8 mouse cellular contexts compared by ENCODE assay signal in genomic region chr11:116885275-116886151, GRCm38 (mm10). TPM values are rescaled to one million over a fixed set of nuclear protein-coding genes. Genes with fewer than 3 reads are reported as not detected.
A peak's percentile ranks its signal among the peaks of the same experiment; 100 is the strongest.
DNase-seq lines count a peak whose midpoint lies in the region; ATAC-seq and TF ChIP-seq lines count a peak whose summit lies in the region.

No protein-coding gene starts in this region.

- H3K9ac ChIP-seq in lung, embryonic 16.5 days (ENCODE audit: low read length) = peak overlapping the region; percentile 41; the same call in 1 of the 2 replicates

- no peaks in the 10 kb centered on the region for H3K9me3 ChIP-seq in lung, embryonic 16.5 days (ENCODE audit: control insufficient read depth, low read length)

- H3K27ac ChIP-seq in cerebellum, adult 2 months (ENCODE audit: insufficient read depth, low read length) = no peak overlapping the region
- no peak overlapping the region for H3K27ac ChIP-seq in lung, embryonic 16.5 days (ENCODE audit: low read length)

- H3K4me3 ChIP-seq in cerebellum, adult 2 months (replicated peaks; ENCODE audit: insufficient read depth, low read depth, low read length) = peak overlapping the region; percentile 73
- peak overlapping the region; percentile 32 for H3K4me3 ChIP-seq in lung, embryonic 16.5 days (ENCODE audit: low read length)

- WGBS in cerebellum, adult 2 months = 5% methylated on average over 28 of the region's 28 CpGs
- 3% methylated on average over 27 of the region's 28 CpGs for WGBS in lung, embryonic 16.5 days

- H3K27me3 ChIP-seq in cerebellum, adult 2 months (ENCODE audit: control insufficient read depth, insufficient read depth, low read length) = no peaks in the 10 kb centered on the region
- no peaks in the 10 kb centered on the region for H3K27me3 ChIP-seq in lung, embryonic 16.5 days (ENCODE audit: control insufficient read depth, insufficient read depth, low read depth, low read length)

- no peak for TF ChIP-seq POLR2A in cerebellum, adult 2 months (IDR thresholded peaks at IDR 0.05; ENCODE audit: borderline replicate concordance, insufficient read depth, low read length)

- peak overlapping the region; percentile 55 for H3K4me2 ChIP-seq in lung, embryonic 16.5 days (ENCODE audit: low read depth, low read length)

- no peaks in the 10 kb centered on the region for H3K4me1 ChIP-seq in cerebellum, adult 2 months (ENCODE audit: control insufficient read depth, insufficient read depth, low read length)
- no peaks in the 10 kb centered on the region; the same call in 1 of the 2 replicates for H3K4me1 ChIP-seq in lung, embryonic 16.5 days (replicated peaks; ENCODE audit: control insufficient read depth, insufficient read depth, low read length)

- ATAC-seq in hematopoietic stem cell, adult 5-6 weeks (replicated peaks in 1 of 2; ENCODE audit: insufficient read depth in 1 of 2, low FRiP score in 2 of 2, low TSS enrichment in 1 of 2, low read depth in 1 of 2, poor library complexity in 2 of 2, severe bottlenecking in 2 of 2) = peak; percentile 75 to 83
- peak; percentile 60 for ATAC-seq in lung, embryonic 16.5 days (ENCODE audit: low read depth)

- peak; percentile 61 for DNase-seq in MEL-GATA-1-ER (ENCODE audit: extremely low read depth, low read depth)
- peak; percentile 77 to 78 for DNase-seq in cerebellum, adult 2 months
- peak; percentile 88 for DNase-seq in forelimb bud, embryonic 11.5 days (ENCODE audit: low read depth, low spot score)
- peak; percentile 66 to 86 for DNase-seq in layer of hippocampus, adult 8-10 months (ENCODE audit: low spot score in 2 of 2)
- peak; percentile 72 for DNase-seq in ovary, postnatal 14 days (ENCODE audit: low spot score)
- DNase-seq in thymus, postnatal 14 days = peak; percentile 87

- no peaks in the 10 kb centered on the region for H3K36me3 ChIP-seq in lung, embryonic 16.5 days (ENCODE audit: control insufficient read depth, insufficient read depth, low read length)

- peak; percentile 85 for TF ChIP-seq CTCF in cerebellum, adult 2 months (IDR thresholded peaks at IDR 0.05; ENCODE audit: borderline replicate concordance, insufficient read depth, low read depth, low read length)

RNA-seq across cellular contexts. Expression of gene Srsf2, which starts 32.6 kb away (rescaled TPM):
- 361 and 389 TPM in 2 replicates for polyA plus RNA-seq in cerebellum, adult 2 months (2012; rRNA removed)
- 370 and 573 TPM in 2 replicates for total RNA-seq in hematopoietic stem cell, adult 5-6 weeks (2017)
- total RNA-seq in layer of hippocampus, adult 8-10 months (2022) = 100 to 1,000 TPM; 177 to 189 (median 181) TPM
- 661 and 761 TPM in 2 replicates for polyA plus RNA-seq in lung, embryonic 16.5 days (2015; fragmentation: Nextera tagmentation; extraction: Ambion mirVana)

RNA-seq across cellular contexts. Expression of gene Mgat5b, which starts 33.1 kb away (rescaled TPM):
- 25.6 and 26.9 TPM in 2 replicates for polyA plus RNA-seq in cerebellum, adult 2 months (2012; rRNA removed)
- not detected in 2 replicates for total RNA-seq in hematopoietic stem cell, adult 5-6 weeks (2017)
- total RNA-seq in layer of hippocampus, adult 8-10 months (2022) = 10 to 100 TPM; 37.8 to 47.5 (median 42.6) TPM
- polyA plus RNA-seq in lung, embryonic 16.5 days (2015; fragmentation: Nextera tagmentation; extraction: Ambion mirVana) = 0.18 and 0.19 TPM in 2 replicates

RNA-seq across cellular contexts. Expression of gene Mfsd11, which starts 33.3 kb away (rescaled TPM):
- 33.0 and 34.2 TPM in 2 replicates for polyA plus RNA-seq in cerebellum, adult 2 months (2012; rRNA removed)
- 9.7 and 22.0 TPM in 2 replicates for total RNA-seq in hematopoietic stem cell, adult 5-6 weeks (2017)
- total RNA-seq in layer of hippocampus, adult 8-10 months (2022) = 10 to 100 TPM; 47.2 to 58.6 (median 51.2) TPM
- polyA plus RNA-seq in lung, embryonic 16.5 days (2015; fragmentation: Nextera tagmentation; extraction: Ambion mirVana) = 36.0 and 36.6 TPM in 2 replicates

RNA-seq across cellular contexts. Expression of gene Jmjd6, which starts 42.3 kb away (rescaled TPM):
- 33.0 and 34.8 TPM in 2 replicates for polyA plus RNA-seq in cerebellum, adult 2 months (2012; rRNA removed)
- 53.8 and 62.7 TPM in 2 replicates for total RNA-seq in hematopoietic stem cell, adult 5-6 weeks (2017)
- 10 to 100 TPM; 29.1 to 36.5 (median 32.4) TPM for total RNA-seq in layer of hippocampus, adult 8-10 months (2022)
- 59.5 and 60.8 TPM in 2 replicates for polyA plus RNA-seq in lung, embryonic 16.5 days (2015; fragmentation: Nextera tagmentation; extraction: Ambion mirVana)

RNA-seq across cellular contexts. Expression of gene Mettl23, which starts 42.4 kb away (rescaled TPM):
- 27.3 and 27.8 TPM in 2 replicates for polyA plus RNA-seq in cerebellum, adult 2 months (2012; rRNA removed)
- 43.4 and 62.1 TPM in 2 replicates for total RNA-seq in hematopoietic stem cell, adult 5-6 weeks (2017)
- total RNA-seq in layer of hippocampus, adult 8-10 months (2022) = 10 to 100 TPM; 23.0 to 33.2 (median 28.8) TPM
- polyA plus RNA-seq in lung, embryonic 16.5 days (2015; fragmentation: Nextera tagmentation; extraction: Ambion mirVana) = 53.5 and 59.9 TPM in 2 replicates

Comparison
In these comparisons a context has a peak if more than half of its experiments do, and no peak if none do; other contexts are left out.
1. RNA of gene Mgat5b, which starts 33.1 kb away (total RNA-seq): 37.8 to 47.5 TPM in layer of hippocampus, adult 8-10 months; not detected in hematopoietic stem cell, adult 5-6 weeks; every median in the first group is over 10 times any median in the second.
2. Peak in every context shown above with its lines, with median percentiles within 50 percentile points of each other: DNase-seq.